Mouse (Mus musculus): ENCODE data around the gene Hlcs.

Hlcs gene

GRCm38 (mm10) chr16:94205528-94206484 is 107.6 kb downstream of the Hlcs start:
- DNase-seq: no peak

GRCm38 (mm10) chr16:94201387-94201786 is 112.0 kb downstream of the Hlcs start:
- no peak for DNase-seq

GRCm38 (mm10) chr16:94195913-94196312 is 117.5 kb downstream of the Hlcs start:
- DNase-seq: no peak

- no peak for DNase-seq
These were observed 121.7 kb downstream of the Hlcs start for GRCm38 (mm10) chr16:94191379-94192315.

GRCm38 (mm10) chr16:94190256-94190655 is 123.1 kb downstream of the Hlcs start:
- no peak for DNase-seq

- no peak for DNase-seq
These were observed 126.8 kb downstream of the Hlcs start for GRCm38 (mm10) chr16:94186526-94186925.

- DNase-seq: peak; percentile 62 to 79
These were observed 127.9 kb downstream of the Hlcs start for GRCm38 (mm10) chr16:94185430-94185829.

GRCm38 (mm10) chr16:94180122-94180870 is 133.1 kb downstream of the Hlcs start:
- DNase-seq: no peak

- no peak for DNase-seq
These were observed 133.8 kb downstream of the Hlcs start for GRCm38 (mm10) chr16:94179341-94180121.

- DNase-seq: no peak
These were observed 134.7 kb downstream of the Hlcs start for GRCm38 (mm10) chr16:94178441-94179220.

- DNase-seq: no peak
These were observed 136.1 kb downstream of the Hlcs start for GRCm38 (mm10) chr16:94176997-94177857.

GRCm38 (mm10) chr16:94175366-94175986 is 137.9 kb downstream of the Hlcs start:
- DNase-seq: no peak

GRCm38 (mm10) chr16:94173361-94173760 is 140.0 kb downstream of the Hlcs start:
- no peak for DNase-seq

- no peak for DNase-seq
These were observed 143.2 kb downstream of the Hlcs start for GRCm38 (mm10) chr16:94170218-94170617.

- DNase-seq: no peak
These were observed 144.5 kb downstream of the Hlcs start for GRCm38 (mm10) chr16:94168655-94169545.

- no peak for DNase-seq
These were observed 148.4 kb downstream of the Hlcs start for GRCm38 (mm10) chr16:94164978-94165377.

GRCm38 (mm10) chr16:94164236-94164635 is 149.1 kb downstream of the Hlcs start:
- DNase-seq: no peak

- no peak for DNase-seq
These were observed 150.3 kb downstream of the Hlcs start for GRCm38 (mm10) chr16:94163051-94163450.
